Mouse (Mus musculus): Measurements from ENCODE around the gene Mrpl33. TPM values are rescaled to one million over a fixed set of nuclear protein-coding genes. Genes with fewer than 3 reads are reported as not detected.
A peak's percentile ranks its signal among the peaks of the same experiment; 100 is the strongest.

The Mrpl33 gene
- polyA plus RNA-seq, 1 experiment from 2014 or later = 204 TPM

DNA sequence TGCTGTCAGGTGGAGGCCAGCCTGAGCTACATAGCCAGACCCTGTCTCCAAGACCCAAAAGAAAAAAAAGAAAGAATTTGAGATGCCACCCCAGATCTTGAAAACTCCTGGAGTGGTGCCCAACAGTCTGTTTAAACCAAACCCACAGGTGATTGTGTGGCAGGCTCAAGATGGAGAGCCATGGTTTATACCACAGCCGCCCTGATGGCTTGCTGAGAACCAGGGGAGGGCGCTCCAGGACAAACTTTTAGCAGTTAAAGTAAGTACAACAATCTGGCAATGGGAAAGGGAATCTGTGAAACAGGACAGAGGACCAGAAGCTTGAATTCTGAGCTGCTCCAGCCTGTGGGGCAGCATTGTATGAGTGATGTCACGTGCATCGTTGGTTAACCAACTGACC lies 1.8 kb downstream of the Mrpl33 start:
- no peak overlapping the region for H3K27ac ChIP-seq (replicated peaks)
- no peaks in the 10 kb centered on the region for H3K27me3 ChIP-seq
- H3K36me3 ChIP-seq = no peaks in the 10 kb centered on the region
- H3K4me3 ChIP-seq = no peak overlapping the region
- no peaks in the 10 kb centered on the region for H3K9me3 ChIP-seq
- no peak for ATAC-seq (replicated peaks)
- H3K9ac ChIP-seq (replicated peaks) = no peak overlapping the region
- WGBS = 67% methylated on average over 4 of the region's 4 CpGs
- H3K4me2 ChIP-seq (replicated peaks) = no peak overlapping the region
- H3K4me1 ChIP-seq = peaks cover 12% of the 10 kb centered on the region

- no peaks in the 10 kb centered on the region for H3K9me3 ChIP-seq
- H3K9ac ChIP-seq (replicated peaks) = no peak overlapping the region
- H3K27me3 ChIP-seq = no peaks in the 10 kb centered on the region
- H3K4me1 ChIP-seq = peaks cover 12% of the 10 kb centered on the region
- H3K36me3 ChIP-seq = no peaks in the 10 kb centered on the region
- H3K4me2 ChIP-seq (replicated peaks) = no peak overlapping the region
- H3K4me3 ChIP-seq = no peak overlapping the region
- WGBS = 87% methylated on average over 2 of the region's 2 CpGs
- ATAC-seq (replicated peaks) = no peak
- no peak overlapping the region for H3K27ac ChIP-seq (replicated peaks)
Observed at GRCm38 (mm10) chr5:31599161-31599560, 2.4 kb downstream of the Mrpl33 start.

- peaks cover 9% of the 10 kb centered on the region for H3K4me1 ChIP-seq
- no peak overlapping the region for H3K4me3 ChIP-seq
- H3K9me3 ChIP-seq = no peaks in the 10 kb centered on the region
- no peaks in the 10 kb centered on the region for H3K36me3 ChIP-seq
- H3K9ac ChIP-seq (replicated peaks) = no peak overlapping the region
- no peaks in the 10 kb centered on the region for H3K27me3 ChIP-seq
- no peak overlapping the region for H3K4me2 ChIP-seq (replicated peaks)
- no peak overlapping the region for H3K27ac ChIP-seq (replicated peaks)
- no peak for ATAC-seq (replicated peaks)
- WGBS = 87% methylated on average over 7 of the region's 7 CpGs
Observed at GRCm38 (mm10) chr5:31601162-31601722, 4.5 kb downstream of the Mrpl33 start.

GRCm38 (mm10) chr5:31602377-31602776 lies 5.6 kb downstream of the Mrpl33 start:
- no peak overlapping the region for H3K9ac ChIP-seq (replicated peaks)
- H3K9me3 ChIP-seq = no peaks in the 10 kb centered on the region
- no peak overlapping the region for H3K4me3 ChIP-seq
- no peak overlapping the region for H3K4me2 ChIP-seq (replicated peaks)
- no peaks in the 10 kb centered on the region; the same call in 1 of the 2 replicates for H3K4me1 ChIP-seq
- H3K27ac ChIP-seq (replicated peaks) = no peak overlapping the region
- 85% methylated on average over 1 of the region's 1 CpGs for WGBS
- H3K36me3 ChIP-seq = no peaks in the 10 kb centered on the region
- H3K27me3 ChIP-seq = no peaks in the 10 kb centered on the region
- no peak for ATAC-seq (replicated peaks)

DNA sequence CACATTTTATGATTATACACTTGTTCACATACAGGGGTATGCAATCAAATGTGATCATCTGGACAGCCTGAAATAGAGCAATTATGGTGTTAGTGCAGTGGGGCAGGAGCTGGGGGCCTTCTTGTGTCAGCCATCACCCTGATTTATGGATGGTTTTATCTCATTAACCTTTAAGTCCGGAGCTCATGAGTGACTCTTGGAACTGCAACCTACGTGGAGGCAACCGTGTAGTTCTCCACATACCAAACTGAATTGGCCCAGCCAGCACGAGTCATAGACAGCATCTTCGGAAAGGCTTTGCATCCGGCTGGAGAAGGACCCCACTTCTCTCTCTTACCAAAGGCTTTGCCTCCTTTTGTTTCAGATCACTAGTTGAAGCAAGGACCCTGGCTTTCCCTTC lies 7.0 kb downstream of the Mrpl33 start:
- Histone ChIP-seq H3K27ac (replicated peaks) (no peak overlapping the region), H3K4me1 (no peaks in the 10 kb centered on the region), H3K4me2 (replicated peaks) (no peak overlapping the region), H3K9ac (replicated peaks) (no peak overlapping the region), H3K9me3 (no peaks in the 10 kb centered on the region), H3K27me3 (no peaks in the 10 kb centered on the region), H3K36me3 (no peaks in the 10 kb centered on the region), H3K4me3 (no peak overlapping the region)
- WGBS = 88% methylated on average over 6 of the region's 6 CpGs
- no peak for ATAC-seq (replicated peaks)

- 54% methylated on average over 3 of the region's 3 CpGs for WGBS
Observed at GRCm38 (mm10) chr5:31606151-31606550, 9.4 kb downstream of the Mrpl33 start.

GRCm38 (mm10) chr5:31610376-31611086 lies 13.8 kb downstream of the Mrpl33 start:
- Histone ChIP-seq H3K4me3 (no peak overlapping the region), H3K4me2 (replicated peaks) (no peak overlapping the region), H3K27ac (replicated peaks) (no peak overlapping the region), H3K36me3 (no peaks in the 10 kb centered on the region), H3K9ac (replicated peaks) (no peak overlapping the region), H3K4me1 (peaks cover 15% of the 10 kb centered on the region), H3K9me3 (no peaks in the 10 kb centered on the region), H3K27me3 (no peaks in the 10 kb centered on the region)
- ATAC-seq (replicated peaks) = no peak
- 81% methylated on average over 13 of the region's 13 CpGs for WGBS

More at GRCm38 (mm10) chr5:31606151-31606550, 9.4 kb downstream of the Mrpl33 start:
- Histone ChIP-seq H3K27ac (replicated peaks) (no peak overlapping the region), H3K9ac (replicated peaks) (no peak overlapping the region), H3K36me3 (no peaks in the 10 kb centered on the region), H3K27me3 (no peaks in the 10 kb centered on the region), H3K4me3 (no peak overlapping the region), H3K4me1 (no peaks in the 10 kb centered on the region), H3K9me3 (no peaks in the 10 kb centered on the region), H3K4me2 (replicated peaks) (no peak overlapping the region)
- no peak for ATAC-seq (replicated peaks)

DNA sequence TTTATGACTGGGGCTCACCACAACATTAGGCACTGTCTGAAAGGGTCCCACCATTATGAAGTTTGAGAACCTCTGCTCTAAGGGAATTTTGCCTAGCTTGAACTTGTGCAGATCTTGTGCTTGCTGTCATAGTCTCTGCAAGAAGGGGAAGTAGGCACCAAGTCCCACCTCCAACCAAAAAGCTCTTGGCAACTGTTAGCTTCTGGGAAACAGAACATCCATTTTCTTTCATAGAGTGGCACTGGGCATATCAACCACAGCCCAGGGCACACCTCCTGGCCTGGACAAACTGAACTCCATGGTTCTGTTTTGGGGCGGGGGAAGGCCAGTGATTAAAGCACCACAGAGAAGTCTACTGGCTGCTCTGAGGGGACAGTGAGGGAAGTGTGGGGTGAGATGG lies 14.5 kb downstream of the Mrpl33 start:
- no peaks in the 10 kb centered on the region for H3K9me3 ChIP-seq
- H3K36me3 ChIP-seq = no peaks in the 10 kb centered on the region
- ATAC-seq (replicated peaks) = no peak
- H3K4me2 ChIP-seq (replicated peaks) = no peak overlapping the region
- 93% methylated on average over 1 of the region's 1 CpGs for WGBS
- peaks cover 15% of the 10 kb centered on the region for H3K4me1 ChIP-seq
- no peak overlapping the region for H3K4me3 ChIP-seq
- no peak overlapping the region for H3K9ac ChIP-seq (replicated peaks)
- no peak overlapping the region for H3K27ac ChIP-seq (replicated peaks)
- no peaks in the 10 kb centered on the region for H3K27me3 ChIP-seq

- 0% methylated on average over 37 of the region's 37 CpGs for WGBS
- Histone ChIP-seq H3K4me2 (replicated peaks) (peak overlapping the region; percentile 57), H3K9ac (replicated peaks) (peak overlapping the region; percentile 84), H3K27ac (replicated peaks) (peak overlapping the region; percentile 82), H3K4me3 (peak overlapping the region; percentile 96), H3K9me3 (no peaks in the 10 kb centered on the region), H3K27me3 (no peaks in the 10 kb centered on the region), H3K4me1 (peaks cover 15% of the 10 kb centered on the region), H3K36me3 (peaks cover 15% of the 10 kb centered on the region)
- ATAC-seq (replicated peaks) = peak; percentile 94
Observed at GRCm38 (mm10) chr5:31613852-31614286, 17.1 kb downstream of the Mrpl33 start.

DNA sequence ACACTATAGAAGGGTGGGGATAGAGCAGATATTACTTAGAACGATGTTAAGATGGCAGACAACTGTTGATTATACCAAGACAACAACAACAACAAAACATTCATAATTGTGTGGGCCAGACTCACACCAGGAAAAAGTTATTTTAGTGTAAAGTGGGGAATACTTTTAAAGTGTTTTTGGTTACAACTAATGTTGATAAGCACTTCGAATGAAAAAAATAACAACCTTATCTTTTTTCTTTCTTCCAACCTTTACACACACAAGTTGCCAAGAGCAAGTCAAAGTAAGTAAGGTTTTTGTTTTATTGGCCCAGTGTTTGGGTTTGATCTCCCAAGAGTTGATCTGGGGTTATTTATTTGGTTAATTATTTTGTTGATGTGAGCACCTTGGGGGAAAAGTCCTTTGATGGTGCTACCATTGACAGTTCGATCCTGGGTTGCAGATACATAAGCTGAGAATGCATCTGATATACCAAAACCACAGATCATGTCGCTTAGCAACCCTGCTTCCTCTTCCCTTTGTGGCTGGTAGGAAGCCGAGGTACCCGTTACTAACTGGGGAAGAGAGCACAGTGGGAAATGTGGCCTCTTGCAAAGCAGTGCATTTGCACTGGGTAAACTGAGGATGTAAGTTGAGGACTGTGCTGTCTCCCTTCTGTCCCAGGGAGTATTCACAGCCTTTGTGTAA lies 17.7 kb downstream of the Mrpl33 start:
- Histone ChIP-seq H3K4me1 (peaks cover 15% of the 10 kb centered on the region), H3K9ac (replicated peaks) (peak overlapping the region; percentile 84), H3K4me3 (peak overlapping the region; percentile 96), H3K9me3 (no peaks in the 10 kb centered on the region), H3K27me3 (no peaks in the 10 kb centered on the region), H3K4me2 (replicated peaks) (peak overlapping the region; percentile 57), H3K36me3 (peaks cover 18% of the 10 kb centered on the region), H3K27ac (replicated peaks) (peak overlapping the region; percentile 82)
- 52% methylated on average over 6 of the region's 6 CpGs for WGBS
- ATAC-seq (replicated peaks) = no peak

DNA sequence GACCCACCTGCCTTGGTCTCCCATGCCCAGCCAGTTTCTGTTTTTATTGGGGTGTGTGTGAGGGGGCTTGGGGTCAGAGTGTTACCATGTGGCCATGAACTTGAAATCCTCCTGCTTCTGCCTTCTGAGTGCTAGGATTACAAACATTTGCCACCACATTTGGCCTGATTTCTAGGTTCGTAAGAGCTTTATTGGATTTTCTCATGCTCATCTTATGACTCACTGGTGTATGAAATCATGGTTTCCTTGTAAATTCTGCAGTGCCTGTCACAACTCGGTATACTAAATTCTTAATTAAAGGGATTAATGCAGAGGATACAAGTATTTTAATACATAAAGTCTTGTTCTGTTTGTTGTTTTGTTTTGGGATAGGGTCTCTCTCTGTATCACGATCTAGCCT lies 23.6 kb downstream of the Mrpl33 start:
- no peak overlapping the region for H3K4me3 ChIP-seq
- WGBS = 91% methylated on average over 3 of the region's 3 CpGs
- H3K4me1 ChIP-seq = peaks cover 2% of the 10 kb centered on the region; the same call in 1 of the 2 replicates
- H3K9ac ChIP-seq (replicated peaks) = no peak overlapping the region
- peaks cover 32% of the 10 kb centered on the region for H3K36me3 ChIP-seq
- no peaks in the 10 kb centered on the region for H3K27me3 ChIP-seq
- ATAC-seq (replicated peaks) = no peak
- no peak overlapping the region for H3K27ac ChIP-seq (replicated peaks)
- H3K9me3 ChIP-seq = no peaks in the 10 kb centered on the region
- H3K4me2 ChIP-seq (replicated peaks) = no peak overlapping the region

GRCm38 (mm10) chr5:31627117-31627516 lies 30.4 kb downstream of the Mrpl33 start:
- ATAC-seq (replicated peaks) = no peak
- WGBS = 45% methylated on average over 3 of the region's 3 CpGs

More at GRCm38 (mm10) chr5:31627117-31627516, 30.4 kb downstream of the Mrpl33 start:
- no peaks in the 10 kb centered on the region for H3K9me3 ChIP-seq
- no peak overlapping the region for H3K9ac ChIP-seq (replicated peaks)
- no peak overlapping the region for H3K27ac ChIP-seq (replicated peaks)
- H3K4me2 ChIP-seq (replicated peaks) = no peak overlapping the region
- H3K4me1 ChIP-seq = no peaks in the 10 kb centered on the region
- H3K27me3 ChIP-seq = no peaks in the 10 kb centered on the region
- peaks cover 8% of the 10 kb centered on the region; the same call in 1 of the 2 replicates for H3K36me3 ChIP-seq
- H3K4me3 ChIP-seq = no peak overlapping the region
